Mouse (Mus musculus): Measurements from ENCODE around the gene Chd9. TPM values are rescaled to one million over a fixed set of nuclear protein-coding genes. Genes with fewer than 3 reads are reported as not detected.

Gene Chd9
- total RNA-seq (2017) = 82.6 and 103 TPM in 2 replicates

GRCm38 (mm10) chr8:90828181-90828986 lies at the start of gene Chd9:
Gene Chd9 (plus strand): TSS chr8:90828352.
- ATAC-seq (replicated peaks in 1 of 2; ENCODE audit: insufficient read depth in 1 of 2, low FRiP score in 2 of 2, low TSS enrichment in 1 of 2, low read depth in 1 of 2, poor library complexity in 2 of 2, severe bottlenecking in 2 of 2) = peak; percentile 93 to 95

- ATAC-seq (replicated peaks in 1 of 2; ENCODE audit: insufficient read depth in 1 of 2, low FRiP score in 2 of 2, low TSS enrichment in 1 of 2, low read depth in 1 of 2, poor library complexity in 2 of 2, severe bottlenecking in 2 of 2) = no peak
Observed at GRCm38 (mm10) chr8:90791616-90792015, 36.5 kb upstream of the Chd9 start.

- ATAC-seq (replicated peaks in 1 of 2; ENCODE audit: insufficient read depth in 1 of 2, low FRiP score in 2 of 2, low TSS enrichment in 1 of 2, low read depth in 1 of 2, poor library complexity in 2 of 2, severe bottlenecking in 2 of 2) = peak in 1 of 2 experiments; percentile 55; a peak in 1 of 4 replicates
Observed at GRCm38 (mm10) chr8:90793710-90794109, 34.4 kb upstream of the Chd9 start.

GRCm38 (mm10) chr8:90794990-90795861 lies 32.9 kb upstream of the Chd9 start:
- peak; percentile 92 to 97 for ATAC-seq (replicated peaks in 1 of 2; ENCODE audit: insufficient read depth in 1 of 2, low FRiP score in 2 of 2, low TSS enrichment in 1 of 2, low read depth in 1 of 2, poor library complexity in 2 of 2, severe bottlenecking in 2 of 2)

GRCm38 (mm10) chr8:90799473-90799872 lies 28.7 kb upstream of the Chd9 start:
- ATAC-seq (replicated peaks in 1 of 2; ENCODE audit: insufficient read depth in 1 of 2, low FRiP score in 2 of 2, low TSS enrichment in 1 of 2, low read depth in 1 of 2, poor library complexity in 2 of 2, severe bottlenecking in 2 of 2) = no peak

- ATAC-seq (replicated peaks in 1 of 2; ENCODE audit: insufficient read depth in 1 of 2, low FRiP score in 2 of 2, low TSS enrichment in 1 of 2, low read depth in 1 of 2, poor library complexity in 2 of 2, severe bottlenecking in 2 of 2) = no peak
Observed at GRCm38 (mm10) chr8:90813602-90814320, 14.4 kb upstream of the Chd9 start.

- ATAC-seq (replicated peaks in 1 of 2; ENCODE audit: insufficient read depth in 1 of 2, low FRiP score in 2 of 2, low TSS enrichment in 1 of 2, low read depth in 1 of 2, poor library complexity in 2 of 2, severe bottlenecking in 2 of 2) = no peak
Observed at GRCm38 (mm10) chr8:90816061-90816882, 11.9 kb upstream of the Chd9 start.

GRCm38 (mm10) chr8:90817293-90817692 lies 10.9 kb upstream of the Chd9 start, which contains the start of gene Gm19935:
Gene Gm19935 (minus strand): TSS chr8:90817393.
- no peak for ATAC-seq (replicated peaks in 1 of 2; ENCODE audit: insufficient read depth in 1 of 2, low FRiP score in 2 of 2, low TSS enrichment in 1 of 2, low read depth in 1 of 2, poor library complexity in 2 of 2, severe bottlenecking in 2 of 2)

GRCm38 (mm10) chr8:90819561-90820320 lies 8.4 kb upstream of the Chd9 start:
- ATAC-seq (replicated peaks in 1 of 2; ENCODE audit: insufficient read depth in 1 of 2, low FRiP score in 2 of 2, low TSS enrichment in 1 of 2, low read depth in 1 of 2, poor library complexity in 2 of 2, severe bottlenecking in 2 of 2) = peak in 1 of 2 experiments; percentile 31; a peak in 1 of 4 replicates

GRCm38 (mm10) chr8:90820321-90820696 lies 7.8 kb upstream of the Chd9 start:
- peak; percentile 15 to 24; a peak in 1 of 4 replicates for ATAC-seq (replicated peaks in 1 of 2; ENCODE audit: insufficient read depth in 1 of 2, low FRiP score in 2 of 2, low TSS enrichment in 1 of 2, low read depth in 1 of 2, poor library complexity in 2 of 2, severe bottlenecking in 2 of 2)

- peak; percentile 38 to 65; a peak in 2 of 4 replicates for ATAC-seq (replicated peaks in 1 of 2; ENCODE audit: insufficient read depth in 1 of 2, low FRiP score in 2 of 2, low TSS enrichment in 1 of 2, low read depth in 1 of 2, poor library complexity in 2 of 2, severe bottlenecking in 2 of 2)
Observed at GRCm38 (mm10) chr8:90822443-90822842, 5.7 kb upstream of the Chd9 start.

GRCm38 (mm10) chr8:90825459-90825871 lies 2.7 kb upstream of the Chd9 start:
- peak; percentile 3 to 6; a peak in 1 of 4 replicates for ATAC-seq (replicated peaks in 1 of 2; ENCODE audit: insufficient read depth in 1 of 2, low FRiP score in 2 of 2, low TSS enrichment in 1 of 2, low read depth in 1 of 2, poor library complexity in 2 of 2, severe bottlenecking in 2 of 2)

GRCm38 (mm10) chr8:90828987-90829740 lies 1.0 kb downstream of the Chd9 start:
- peak; percentile 15 to 32; a peak in 2 of 4 replicates for ATAC-seq (replicated peaks in 1 of 2; ENCODE audit: insufficient read depth in 1 of 2, low FRiP score in 2 of 2, low TSS enrichment in 1 of 2, low read depth in 1 of 2, poor library complexity in 2 of 2, severe bottlenecking in 2 of 2)

- no peak for ATAC-seq (replicated peaks in 1 of 2; ENCODE audit: insufficient read depth in 1 of 2, low FRiP score in 2 of 2, low TSS enrichment in 1 of 2, low read depth in 1 of 2, poor library complexity in 2 of 2, severe bottlenecking in 2 of 2)
Observed at GRCm38 (mm10) chr8:90829825-90830224, 1.7 kb downstream of the Chd9 start.

- ATAC-seq (replicated peaks in 1 of 2; ENCODE audit: insufficient read depth in 1 of 2, low FRiP score in 2 of 2, low TSS enrichment in 1 of 2, low read depth in 1 of 2, poor library complexity in 2 of 2, severe bottlenecking in 2 of 2) = no peak
Observed at GRCm38 (mm10) chr8:90830980-90831379, 2.8 kb downstream of the Chd9 start.
